Mouse (Mus musculus): ENCODE data around the gene Ly6g5b. TPM values are rescaled to one million over a fixed set of nuclear protein-coding genes. Genes with fewer than 3 reads are reported as not detected.

Gene Ly6g5b
- polyA plus RNA-seq, 1 experiment, result 1.0 TPM

GRCm38 (mm10) chr17:35153931-35154330 lies 38.7 kb upstream of the Ly6g5b start:
- no peak for DNase-seq
- Histone ChIP-seq H3K4me1 (ENCODE audit: control insufficient read depth, insufficient read depth, low read length) (no peaks in the 10 kb centered on the region; the same call in 1 of the 2 replicates), H3K36me3 (ENCODE audit: control insufficient read depth, insufficient read depth, low read length) (peaks cover 41% of the 10 kb centered on the region), H3K27ac (ENCODE audit: insufficient read depth, low read depth, low read length) (no peak overlapping the region), H3K27me3 (replicated peaks; ENCODE audit: control insufficient read depth, insufficient read depth, low read length) (no peaks in the 10 kb centered on the region), H3K4me3 (ENCODE audit: insufficient read depth, low read depth, low read length) (no peak overlapping the region)
- 82% methylated on average over 4 of the region's 4 CpGs for WGBS
- TF ChIP-seq POLR2A (IDR thresholded peaks at IDR 0.05; ENCODE audit: low read depth, low read length), result no peak
- no peak for TF ChIP-seq CTCF (conservative IDR thresholded peaks at IDR 0.05; ENCODE audit: insufficient read depth, insufficient read length, low read depth, low read length)

GRCm38 (mm10) chr17:35153077-35153476 lies 37.8 kb upstream of the Ly6g5b start:
- Histone ChIP-seq H3K4me3 (ENCODE audit: insufficient read depth, low read depth, low read length) (no peak overlapping the region), H3K36me3 (ENCODE audit: control insufficient read depth, insufficient read depth, low read length) (peaks cover 40% of the 10 kb centered on the region), H3K27ac (ENCODE audit: insufficient read depth, low read depth, low read length) (no peak overlapping the region), H3K27me3 (replicated peaks; ENCODE audit: control insufficient read depth, insufficient read depth, low read length) (no peaks in the 10 kb centered on the region), H3K4me1 (ENCODE audit: control insufficient read depth, insufficient read depth, low read length) (no peaks in the 10 kb centered on the region; the same call in 1 of the 2 replicates)
- DNase-seq, result no peak
- TF ChIP-seq CTCF (conservative IDR thresholded peaks at IDR 0.05; ENCODE audit: insufficient read depth, insufficient read length, low read depth, low read length) (no peak), POLR2A (IDR thresholded peaks at IDR 0.05; ENCODE audit: low read depth, low read length) (no peak)
- WGBS, result 87% methylated on average over 9 of the region's 9 CpGs

- Histone ChIP-seq H3K27me3 (replicated peaks; ENCODE audit: control insufficient read depth, insufficient read depth, low read length) (no peaks in the 10 kb centered on the region), H3K4me1 (ENCODE audit: control insufficient read depth, insufficient read depth, low read length) (no peaks in the 10 kb centered on the region; the same call in 1 of the 2 replicates), H3K36me3 (ENCODE audit: control insufficient read depth, insufficient read depth, low read length) (peaks cover 40% of the 10 kb centered on the region), H3K27ac (ENCODE audit: insufficient read depth, low read depth, low read length) (peak overlapping the region; percentile 66; the same call in 1 of the 2 replicates), H3K4me3 (ENCODE audit: insufficient read depth, low read depth, low read length) (no peak overlapping the region)
- 55% methylated on average over 4 of the region's 4 CpGs for WGBS
- DNase-seq, result peak; percentile 70
- TF ChIP-seq CTCF (conservative IDR thresholded peaks at IDR 0.05; ENCODE audit: insufficient read depth, insufficient read length, low read depth, low read length), result no peak
- TF ChIP-seq POLR2A (IDR thresholded peaks at IDR 0.05; ENCODE audit: low read depth, low read length), result no peak
These were observed 36.9 kb upstream of the Ly6g5b start for GRCm38 (mm10) chr17:35152121-35152520.

DNA sequence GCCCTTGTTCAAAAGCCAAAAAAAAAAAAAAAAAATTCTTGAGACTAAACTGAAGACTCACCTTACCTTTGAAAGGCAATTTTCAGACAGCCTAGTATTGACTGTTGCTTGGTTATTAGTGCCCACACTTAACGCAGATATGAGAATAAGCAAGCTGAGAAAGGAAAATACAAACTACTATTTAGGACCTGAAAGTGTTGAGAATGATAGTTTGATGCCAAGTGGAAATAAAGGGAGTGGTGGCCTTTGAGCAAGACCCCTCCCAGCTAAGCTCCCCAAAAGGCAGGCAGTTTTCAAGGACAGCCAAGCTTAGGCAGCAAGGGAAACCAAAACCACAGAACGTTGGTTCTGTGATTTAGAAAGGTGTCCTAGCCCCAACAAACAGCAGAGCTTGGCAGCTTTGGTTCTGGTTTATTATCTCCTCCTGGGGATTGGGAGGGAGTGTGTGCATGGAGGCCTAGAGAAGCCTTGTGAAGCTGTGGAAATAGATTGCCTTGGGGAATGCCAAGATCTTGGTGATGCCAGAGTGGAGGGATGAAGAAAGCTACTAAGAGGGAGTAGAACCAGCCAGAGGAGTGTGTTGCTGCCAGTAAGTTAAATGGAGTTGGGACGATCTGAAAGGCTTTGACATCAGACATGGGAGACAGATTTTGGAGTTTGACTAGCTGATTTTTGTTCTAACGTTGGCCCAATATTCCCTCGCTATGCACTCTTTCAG lies 32.9 kb upstream of the Ly6g5b start:
- Histone ChIP-seq H3K27me3 (replicated peaks; ENCODE audit: control insufficient read depth, insufficient read depth, low read length) (no peaks in the 10 kb centered on the region), H3K27ac (ENCODE audit: insufficient read depth, low read depth, low read length) (no peak overlapping the region; the same call in 1 of the 2 replicates), H3K4me1 (ENCODE audit: control insufficient read depth, insufficient read depth, low read length) (no peaks in the 10 kb centered on the region; the same call in 1 of the 2 replicates), H3K36me3 (ENCODE audit: control insufficient read depth, insufficient read depth, low read length) (peaks cover 24% of the 10 kb centered on the region), H3K4me3 (ENCODE audit: insufficient read depth, low read depth, low read length) (no peak overlapping the region)
- no peak for DNase-seq
- TF ChIP-seq CTCF (conservative IDR thresholded peaks at IDR 0.05; ENCODE audit: insufficient read depth, insufficient read length, low read depth, low read length) (no peak), POLR2A (IDR thresholded peaks at IDR 0.05; ENCODE audit: low read depth, low read length) (no peak)
- 59% methylated on average over 5 of the region's 5 CpGs for WGBS

- no peaks in the 10 kb centered on the region; the same call in 1 of the 2 replicates for H3K4me1 ChIP-seq (ENCODE audit: control insufficient read depth, insufficient read depth, low read length)
- no peak overlapping the region for H3K27ac ChIP-seq (ENCODE audit: insufficient read depth, low read depth, low read length)
- no peaks in the 10 kb centered on the region for H3K27me3 ChIP-seq (replicated peaks; ENCODE audit: control insufficient read depth, insufficient read depth, low read length)
- H3K36me3 ChIP-seq (ENCODE audit: control insufficient read depth, insufficient read depth, low read length), result peaks cover 23% of the 10 kb centered on the region
- 62% methylated on average over 3 of the region's 3 CpGs for WGBS
- no peak for DNase-seq
- no peak for TF ChIP-seq POLR2A (IDR thresholded peaks at IDR 0.05; ENCODE audit: low read depth, low read length)
- no peak for TF ChIP-seq CTCF (conservative IDR thresholded peaks at IDR 0.05; ENCODE audit: insufficient read depth, insufficient read length, low read depth, low read length)
- no peak overlapping the region for H3K4me3 ChIP-seq (ENCODE audit: insufficient read depth, low read depth, low read length)
These were observed 32.1 kb upstream of the Ly6g5b start for GRCm38 (mm10) chr17:35147348-35147747.

DNA sequence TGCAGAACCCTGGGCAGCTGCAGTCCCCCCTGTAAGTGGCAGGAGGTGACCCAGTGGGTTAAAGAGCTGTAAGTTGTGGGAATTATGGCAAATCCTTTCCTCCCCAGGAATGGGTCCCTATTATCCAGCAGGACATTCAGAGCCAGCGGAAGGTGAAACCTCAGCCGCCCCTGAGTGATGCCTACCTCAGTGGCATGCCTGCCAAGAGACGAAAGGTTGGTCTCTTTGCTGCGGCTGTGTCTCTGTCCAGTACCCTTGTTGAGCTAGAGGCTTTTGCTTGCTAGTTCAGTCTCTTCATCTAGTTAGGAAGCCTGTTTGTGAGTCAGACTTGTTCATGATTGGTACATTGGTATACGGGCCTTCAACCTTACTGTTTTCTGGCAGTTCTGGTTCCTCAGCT lies 30.9 kb upstream of the Ly6g5b start:
- Histone ChIP-seq H3K4me3 (ENCODE audit: insufficient read depth, low read depth, low read length) (no peak overlapping the region), H3K4me1 (ENCODE audit: control insufficient read depth, insufficient read depth, low read length) (no peaks in the 10 kb centered on the region), H3K36me3 (ENCODE audit: control insufficient read depth, insufficient read depth, low read length) (peaks cover 26% of the 10 kb centered on the region), H3K27me3 (replicated peaks; ENCODE audit: control insufficient read depth, insufficient read depth, low read length) (no peaks in the 10 kb centered on the region), H3K27ac (ENCODE audit: insufficient read depth, low read depth, low read length) (no peak overlapping the region)
- 74% methylated on average over 5 of the region's 5 CpGs for WGBS
- DNase-seq, result no peak
- TF ChIP-seq CTCF (conservative IDR thresholded peaks at IDR 0.05; ENCODE audit: insufficient read depth, insufficient read length, low read depth, low read length) (no peak), POLR2A (IDR thresholded peaks at IDR 0.05; ENCODE audit: low read depth, low read length) (no peak)

DNA sequence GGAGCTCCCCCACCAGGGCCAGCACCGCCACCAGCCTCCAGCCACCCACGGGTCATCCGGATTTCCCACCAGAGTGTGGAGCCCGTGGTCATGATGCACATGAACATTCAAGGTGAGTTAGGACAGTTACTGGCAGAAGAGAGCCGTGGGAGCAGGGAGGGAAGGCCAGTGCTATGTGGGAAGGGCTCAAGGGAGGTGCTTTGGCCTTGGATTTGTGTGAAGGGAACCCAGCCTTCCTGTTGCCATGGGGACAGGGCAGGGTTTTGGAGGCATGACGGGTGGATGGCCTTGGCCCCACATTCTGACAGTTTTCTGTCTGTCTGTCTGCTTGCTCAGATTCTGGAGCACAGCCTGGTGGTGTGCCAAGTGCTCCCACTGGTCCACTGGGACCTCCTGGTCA lies 26.7 kb upstream of the Ly6g5b start:
- Histone ChIP-seq H3K36me3 (ENCODE audit: control insufficient read depth, insufficient read depth, low read length) (peaks cover 19% of the 10 kb centered on the region), H3K4me1 (ENCODE audit: control insufficient read depth, insufficient read depth, low read length) (no peaks in the 10 kb centered on the region), H3K27me3 (replicated peaks; ENCODE audit: control insufficient read depth, insufficient read depth, low read length) (no peaks in the 10 kb centered on the region), H3K4me3 (ENCODE audit: insufficient read depth, low read depth, low read length) (no peak overlapping the region), H3K27ac (ENCODE audit: insufficient read depth, low read depth, low read length) (no peak overlapping the region)
- DNase-seq, result no peak
- no peak for TF ChIP-seq CTCF (conservative IDR thresholded peaks at IDR 0.05; ENCODE audit: insufficient read depth, insufficient read length, low read depth, low read length)
- no peak for TF ChIP-seq POLR2A (IDR thresholded peaks at IDR 0.05; ENCODE audit: low read depth, low read length)
- 91% methylated on average over 6 of the region's 6 CpGs for WGBS

Data from kidney, adult 2 months (tissue).